Mouse (Mus musculus) kidney, embryonic 15.5 days (tissue): ENCODE results near the gene Clpsl2. TPM values are rescaled to one million over a fixed set of nuclear protein-coding genes. Genes with fewer than 3 reads are reported as not detected.

Experiments used
- ATAC-seq: fragments of 200-750 bp; cut with Nextera tagmentation; replicated peaks from 2 replicates; pipeline ENCODE4 v1.8.0; 2017; ENCODE audit warnings: moderate TSS enrichment; ENCODE audit not compliant: low FRiP score
- H3K27ac ChIP-seq: fragments of 300-500 bp; sonication (generic); 2 replicates; pipeline ENCODE4 v1.5.1; 2015; ENCODE audit warnings: mild to moderate bottlenecking, inconsistent platforms
- H3K27me3 ChIP-seq: fragments of 300-500 bp; sonication (generic); 2 replicates; pipeline ENCODE4 v1.6.1; 2015; ENCODE audit warnings: inconsistent platforms
- H3K36me3 ChIP-seq: fragments of 300-500 bp; sonication (generic); 2 replicates; pipeline ENCODE4 v1.6.1; 2015; ENCODE audit warnings: inconsistent platforms
- H3K4me1 ChIP-seq: fragments of 300-500 bp; sonication (generic); 2 replicates; pipeline ENCODE4 v1.6.1; 2015; ENCODE audit warnings: inconsistent platforms
- H3K4me2 ChIP-seq: fragments of 300-500 bp; sonication (generic); 2 replicates; pipeline ENCODE4 v1.6.1; 2015; ENCODE audit warnings: moderate library complexity, mild to moderate bottlenecking, inconsistent platforms
- H3K4me3 ChIP-seq: fragments of 300-500 bp; sonication (generic); replicated peaks from 2 replicates; pipeline ENCODE4 v1.5.1; 2015; ENCODE audit warnings: mild to moderate bottlenecking, inconsistent platforms
- H3K9ac ChIP-seq: fragments of 300-500 bp; sonication (generic); 2 replicates; pipeline ENCODE4 v1.6.1; 2015; ENCODE audit warnings: mild to moderate bottlenecking, inconsistent platforms
- H3K9me3 ChIP-seq: fragments of 300-500 bp; sonication (generic); replicated peaks from 2 replicates; pipeline ENCODE4 v1.6.1; 2016; ENCODE audit warnings: inconsistent platforms
- WGBS: fragments of 180-500 bp; shearing (Covaris S2); methylation state at CpG from one replicate; pipeline ENCODE4 v1.1.7; 2015; ENCODE audit warnings: mixed read lengths; 5-methylcytosine and 5-hydroxymethylcytosine counted together
- polyA plus RNA-seq: library from polyadenylated mRNA; unstranded; fragments of >200 nt; fragmentation: Nextera tagmentation; extraction: Ambion mirVana; gene quantifications from 2 replicates; pipeline ENCODE4 v1.2.1, GENCODE M21; 2015

Gene Clpsl2
- polyA plus RNA-seq, 1 experiment from 2014 or later = not detected

GRCm38 (mm10) chr17:28572521-28572920 lies 23.3 kb downstream of the Clpsl2 start:
- no peak for ATAC-seq
- no peak overlapping the region for H3K9ac ChIP-seq
- H3K4me3 ChIP-seq = no peak overlapping the region
- 79% methylated on average over 7 of the region's 7 CpGs for WGBS
- no peaks in the 10 kb centered on the region for H3K36me3 ChIP-seq
- H3K4me2 ChIP-seq = no peak overlapping the region
- no peaks in the 10 kb centered on the region for H3K9me3 ChIP-seq
- no peaks in the 10 kb centered on the region for H3K27me3 ChIP-seq
- no peak overlapping the region for H3K27ac ChIP-seq
- H3K4me1 ChIP-seq = peaks cover 11% of the 10 kb centered on the region

- Histone ChIP-seq H3K4me1 (peaks cover 11% of the 10 kb centered on the region), H3K4me2 (no peak overlapping the region), H3K9me3 (no peaks in the 10 kb centered on the region), H3K27ac (no peak overlapping the region), H3K27me3 (no peaks in the 10 kb centered on the region), H3K4me3 (no peak overlapping the region), H3K36me3 (no peaks in the 10 kb centered on the region), H3K9ac (no peak overlapping the region)
- ATAC-seq = no peak
- WGBS = 78% methylated on average over 6 of the region's 6 CpGs
Observed at GRCm38 (mm10) chr17:28572941-28573340, 23.7 kb downstream of the Clpsl2 start.

- peak; percentile 89 for ATAC-seq
Observed at GRCm38 (mm10) chr17:28575244-28576125, 26.3 kb downstream of the Clpsl2 start, which contains the start of gene Lhfpl5. TSS of gene Lhfpl5 (plus strand) at chr17:28575641.

GRCm38 (mm10) chr17:28580396-28580795 lies 31.2 kb downstream of the Clpsl2 start:
- Histone ChIP-seq H3K4me1 (peaks cover 11% of the 10 kb centered on the region), H3K4me2 (no peak overlapping the region), H3K36me3 (no peaks in the 10 kb centered on the region), H3K4me3 (no peak overlapping the region), H3K9me3 (no peaks in the 10 kb centered on the region), H3K27ac (no peak overlapping the region), H3K27me3 (no peaks in the 10 kb centered on the region), H3K9ac (no peak overlapping the region)
- WGBS = under 1% methylated on average over 9 of the region's 9 CpGs
- no peak for ATAC-seq

More at GRCm38 (mm10) chr17:28575244-28576125, 26.3 kb downstream of the Clpsl2 start, which contains the start of gene Lhfpl5:
- H3K4me3 ChIP-seq = peak within 1 kb of the TSS; percentile 32
- no peak within 1 kb of the TSS for H3K27ac ChIP-seq
- H3K36me3 ChIP-seq = no peaks in the 10 kb centered on the region
- no peaks in the 10 kb centered on the region for H3K9me3 ChIP-seq
- H3K4me1 ChIP-seq = peaks cover 11% of the 10 kb centered on the region
- whole genome bisulfite sequencing = 16% methylated on average over 50 of the region's 50 CpGs
- H3K9ac ChIP-seq = no peak within 1 kb of the TSS
- peak within 1 kb of the TSS; percentile 65 for H3K4me2 ChIP-seq
- no peaks in the 10 kb centered on the region for H3K27me3 ChIP-seq

- no peak overlapping the region for H3K4me3 ChIP-seq
- no peaks in the 10 kb centered on the region for H3K27me3 ChIP-seq
- H3K9ac ChIP-seq = no peak overlapping the region
- no peak overlapping the region for H3K4me2 ChIP-seq
- ATAC-seq = no peak
- no peak overlapping the region for H3K27ac ChIP-seq
- no peaks in the 10 kb centered on the region for H3K9me3 ChIP-seq
- WGBS = 57% methylated on average over 2 of the region's 2 CpGs
- H3K36me3 ChIP-seq = no peaks in the 10 kb centered on the region
- peaks cover 4% of the 10 kb centered on the region; the same call in 1 of the 2 replicates for H3K4me1 ChIP-seq
Observed at GRCm38 (mm10) chr17:28581056-28581455, 31.8 kb downstream of the Clpsl2 start.

GRCm38 (mm10) chr17:28586509-28586908 lies 37.3 kb downstream of the Clpsl2 start:
- H3K4me3 ChIP-seq = no peak overlapping the region
- H3K4me2 ChIP-seq = no peak overlapping the region
- H3K4me1 ChIP-seq = no peaks in the 10 kb centered on the region
- H3K36me3 ChIP-seq = peaks cover 47% of the 10 kb centered on the region
- 70% methylated on average over 3 of the region's 3 CpGs for WGBS
- no peak overlapping the region for H3K9ac ChIP-seq
- H3K27ac ChIP-seq = no peak overlapping the region
- H3K27me3 ChIP-seq = no peaks in the 10 kb centered on the region
- no peaks in the 10 kb centered on the region for H3K9me3 ChIP-seq
- ATAC-seq = no peak

GRCm38 (mm10) chr17:28588591-28588990 lies 39.4 kb downstream of the Clpsl2 start:
- Histone ChIP-seq H3K36me3 (peaks cover 68% of the 10 kb centered on the region), H3K27ac (no peak overlapping the region), H3K4me2 (no peak overlapping the region), H3K9me3 (no peaks in the 10 kb centered on the region), H3K27me3 (no peaks in the 10 kb centered on the region), H3K4me1 (no peaks in the 10 kb centered on the region), H3K9ac (no peak overlapping the region), H3K4me3 (no peak overlapping the region)
- ATAC-seq = no peak
- WGBS = 59% methylated on average over 2 of the region's 2 CpGs

- Histone ChIP-seq H3K4me1 (no peaks in the 10 kb centered on the region), H3K27ac (no peak overlapping the region), H3K36me3 (peaks cover 83% of the 10 kb centered on the region), H3K9me3 (no peaks in the 10 kb centered on the region), H3K4me2 (no peak overlapping the region), H3K27me3 (no peaks in the 10 kb centered on the region), H3K4me3 (no peak overlapping the region), H3K9ac (no peak overlapping the region)
- WGBS = 80% methylated on average over 3 of the region's 3 CpGs
- no peak for ATAC-seq
Observed at GRCm38 (mm10) chr17:28590596-28590995, 41.4 kb downstream of the Clpsl2 start.

GRCm38 (mm10) chr17:28591476-28591875 lies 42.3 kb downstream of the Clpsl2 start:
- peaks cover 91% of the 10 kb centered on the region for H3K36me3 ChIP-seq
- 92% methylated on average over 5 of the region's 5 CpGs for WGBS
- no peak overlapping the region for H3K27ac ChIP-seq
- H3K9ac ChIP-seq = no peak overlapping the region
- no peaks in the 10 kb centered on the region for H3K4me1 ChIP-seq
- no peaks in the 10 kb centered on the region for H3K27me3 ChIP-seq
- H3K9me3 ChIP-seq = no peaks in the 10 kb centered on the region
- no peak for ATAC-seq
- H3K4me3 ChIP-seq = no peak overlapping the region
- no peak overlapping the region for H3K4me2 ChIP-seq

GRCm38 (mm10) chr17:28592998-28593397 lies 43.8 kb downstream of the Clpsl2 start:
- Histone ChIP-seq H3K36me3 (peaks cover 93% of the 10 kb centered on the region), H3K9me3 (no peaks in the 10 kb centered on the region), H3K4me3 (no peak overlapping the region), H3K4me1 (no peaks in the 10 kb centered on the region), H3K27ac (no peak overlapping the region), H3K9ac (no peak overlapping the region), H3K4me2 (no peak overlapping the region), H3K27me3 (no peaks in the 10 kb centered on the region)
- 20% methylated on average over 4 of the region's 4 CpGs for WGBS
- no peak for ATAC-seq

- H3K9me3 ChIP-seq = no peaks in the 10 kb centered on the region
- no peak overlapping the region for H3K4me3 ChIP-seq
- no peaks in the 10 kb centered on the region for H3K4me1 ChIP-seq
- H3K4me2 ChIP-seq = no peak overlapping the region
- H3K27ac ChIP-seq = no peak overlapping the region
- ATAC-seq = no peak
- H3K27me3 ChIP-seq = no peaks in the 10 kb centered on the region
- H3K9ac ChIP-seq = no peak overlapping the region
- peaks cover 92% of the 10 kb centered on the region for H3K36me3 ChIP-seq
- WGBS = 70% methylated on average over 4 of the region's 4 CpGs
Observed at GRCm38 (mm10) chr17:28593965-28594364, 44.8 kb downstream of the Clpsl2 start.

- H3K36me3 ChIP-seq = peaks cover 95% of the 10 kb centered on the region
- no peak for ATAC-seq
- 91% methylated on average over 5 of the region's 5 CpGs for WGBS
- no peak overlapping the region for H3K4me3 ChIP-seq
- H3K9me3 ChIP-seq = no peaks in the 10 kb centered on the region
- peaks cover 6% of the 10 kb centered on the region; the same call in 1 of the 2 replicates for H3K4me1 ChIP-seq
- H3K4me2 ChIP-seq = no peak overlapping the region
- no peak overlapping the region for H3K9ac ChIP-seq
- H3K27ac ChIP-seq = no peak overlapping the region
- no peaks in the 10 kb centered on the region for H3K27me3 ChIP-seq
Observed at GRCm38 (mm10) chr17:28600780-28601179, 51.6 kb downstream of the Clpsl2 start.
